In genomic region chr13:35501351-35502146, GRCm38 (mm10) we compare ENCODE assay signal across 8 mouse cellular contexts.
A peak's percentile ranks its signal among the peaks of the same experiment; 100 is the strongest.
DNase-seq lines count a peak whose midpoint lies in the region; ATAC-seq lines count a peak whose summit lies in the region.

No protein-coding gene starts in this region.

- no peak for DNase-seq in heart, adult 9 months (ENCODE audit: low spot score in 2 of 2)
- DNase-seq in cerebellum, adult 18-20 months = peak; percentile 77 to 80
- peak; percentile 26 to 73 for DNase-seq in frontal cortex, adult 2 months (ENCODE audit: extremely low spot score in 1 of 2, low spot score in 1 of 2)
- DNase-seq in left cerebral cortex, postnatal 10 days (ENCODE audit: extremely low spot score in 1 of 2, low spot score in 2 of 2) = peak; percentile 50 to 72
- peak; percentile 51 for DNase-seq in right cerebral cortex, postnatal 14 days
- no peak for DNase-seq in urinary bladder, postnatal 14 days (ENCODE audit: low spot score)
- no peak for DNase-seq in heart, postnatal 25 days (ENCODE audit: low spot score)

- H3K4me1 ChIP-seq in heart, embryonic 13.5 days = peaks cover 12% of the 10 kb centered on the region; the same call in 1 of the 2 replicates

- peak overlapping the region; percentile 32; the same call in 1 of the 2 replicates for H3K27ac ChIP-seq in heart, embryonic 13.5 days (replicated peaks)

- intact Hi-C loops in left cerebral cortex, postnatal 10 days (cut with DNase I) = loop anchor here (10.0 kb wide), 1 partner anchor 243 kb away; no protein-coding TSS in a partner anchor
- intact Hi-C loops in heart, postnatal 25 days (cut with DNase I) = no loop called here

- WGBS in heart, embryonic 13.5 days = 66% methylated on average over 11 of the region's 11 CpGs

- no peaks in the 10 kb centered on the region for H3K36me3 ChIP-seq in heart, embryonic 13.5 days

- no peak overlapping the region for H3K4me2 ChIP-seq in heart, embryonic 13.5 days

- no peak overlapping the region for H3K9ac ChIP-seq in heart, embryonic 13.5 days

- H3K4me3 ChIP-seq in heart, embryonic 13.5 days = no peak overlapping the region

- ATAC-seq in heart, embryonic 13.5 days (ENCODE audit: extremely low read depth, insufficient number of reproducible peaks, low FRiP score, low TSS enrichment) = no peak

- 0 out of 2 replicates have a peak, but pooled peaks cover 3% of the 10 kb centered on the region for H3K27me3 ChIP-seq in heart, embryonic 13.5 days (replicated peaks)

- no peaks in the 10 kb centered on the region for H3K9me3 ChIP-seq in heart, embryonic 13.5 days

Comparison
In these comparisons a context has a peak if more than half of its experiments do, and no peak if none do; other contexts are left out.
1. DNase-seq: peak in cerebellum, adult 18-20 months (2 of 2), frontal cortex, adult 2 months (2 of 2), left cerebral cortex, postnatal 10 days (2 of 2) and right cerebral cortex, postnatal 14 days (single experiment); none in heart, adult 9 months (0 of 2), urinary bladder, postnatal 14 days (single experiment) and heart, postnatal 25 days (single experiment).